Mouse (Mus musculus): Measurements from ENCODE around the gene Hsfy2.

DNA sequence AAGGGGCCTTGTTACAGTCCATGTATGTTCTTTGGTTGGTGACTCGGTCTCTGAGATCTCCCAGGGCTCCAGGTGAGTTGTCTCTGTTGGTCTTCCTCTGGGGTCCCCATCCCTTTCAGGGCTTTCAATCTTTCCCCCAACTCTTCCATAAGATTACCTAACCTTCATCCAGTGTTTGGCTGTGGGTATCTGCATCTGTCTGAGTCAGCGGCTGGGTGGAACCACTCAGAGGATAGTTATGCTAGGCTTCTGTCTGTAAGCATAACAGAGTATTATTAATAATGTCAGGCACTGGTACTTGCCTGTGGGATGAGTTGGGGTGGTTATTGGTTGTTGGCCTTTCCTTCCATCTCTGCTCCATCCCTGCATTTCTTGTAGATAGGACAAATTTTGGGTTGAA is 44.0 kb upstream of the Hsfy2 start:
- TF ChIP-seq GATA1 (IDR thresholded peaks at IDR 0.05; ENCODE audit: borderline replicate concordance, low read length) (no peak), FLI1 (IDR thresholded peaks at IDR 0.05; ENCODE audit: low read length) (no peak)
